Mouse (Mus musculus): ENCODE data around the gene Cdh1. TPM values are rescaled to one million over a fixed set of nuclear protein-coding genes. Genes with fewer than 3 reads are reported as not detected.

Gene Cdh1
- polyA plus RNA-seq, 1 experiment: not detected

DNA sequence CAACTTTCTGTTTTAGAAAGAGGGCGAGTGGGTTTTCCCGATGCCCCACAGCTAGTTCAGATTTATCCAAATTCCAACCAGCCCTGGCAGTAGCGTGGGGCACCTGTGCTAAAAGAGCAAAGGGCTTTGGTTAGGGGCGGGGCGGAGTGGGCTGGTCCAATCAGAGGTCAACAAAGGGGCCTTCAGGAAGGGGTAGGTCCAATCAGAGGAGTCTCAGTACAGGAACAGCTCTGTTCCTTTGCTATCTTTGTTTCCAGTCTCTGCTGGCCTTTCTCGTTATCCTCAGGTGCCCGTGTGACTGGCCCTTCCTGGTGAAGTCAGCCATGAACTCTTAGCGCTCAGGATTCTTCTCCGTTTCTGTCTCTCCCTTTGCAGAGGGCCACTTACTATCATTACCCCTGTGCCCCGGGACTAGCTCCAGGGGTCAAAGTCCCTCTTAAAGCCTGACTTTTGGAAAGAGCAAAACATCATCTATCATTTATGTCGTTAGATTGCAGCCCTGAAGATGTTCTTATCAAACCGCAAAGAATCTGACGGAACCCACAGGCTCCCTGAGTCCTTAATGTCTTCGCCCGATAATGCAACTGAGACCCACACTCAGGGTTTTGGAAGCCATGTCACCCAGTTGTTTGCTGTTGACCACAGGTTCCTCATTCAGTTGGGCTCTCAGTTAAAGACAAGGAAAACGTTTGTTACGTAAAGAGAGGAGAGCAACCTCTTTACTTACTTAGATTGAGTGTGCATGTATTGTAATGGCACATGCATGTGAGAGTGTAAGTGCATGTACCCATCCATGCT is 30.4 kb downstream of the Cdh1 start:
- Histone ChIP-seq H3K9me3 (no peaks in the 10 kb centered on the region), H3K27me3 (replicated peaks) (peaks cover 19% of the 10 kb centered on the region), H3K4me3 (replicated peaks) (no peak overlapping the region), H3K4me1 (no peaks in the 10 kb centered on the region), H3K36me3 (replicated peaks; ENCODE audit: low read length) (no peaks in the 10 kb centered on the region)
- TF ChIP-seq GATA1 (IDR thresholded peaks at IDR 0.05; ENCODE audit: borderline replicate concordance, low read length) (no peak), FLI1 (IDR thresholded peaks at IDR 0.05; ENCODE audit: low read length) (no peak)

DNA sequence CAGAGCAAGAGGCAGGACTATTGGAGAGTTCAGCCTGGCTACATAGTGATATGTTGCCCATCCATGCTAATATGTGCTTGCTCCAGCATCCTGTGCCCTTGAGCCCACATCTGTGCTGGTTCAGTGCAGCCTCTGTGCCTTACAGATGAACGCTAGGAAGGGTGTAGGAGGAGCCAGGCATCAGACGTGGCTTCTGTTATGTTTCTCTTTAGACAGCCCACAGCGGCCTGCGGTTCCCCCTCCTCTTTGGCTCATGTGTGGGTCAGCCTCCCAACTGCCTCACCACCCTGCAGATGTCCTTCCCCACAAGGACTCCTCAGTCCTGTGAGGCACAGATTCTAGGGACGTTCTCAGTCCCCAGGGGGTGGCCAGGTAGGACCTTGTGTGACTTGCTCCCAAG is 32.1 kb downstream of the Cdh1 start:
- Histone ChIP-seq H3K4me3 (replicated peaks) (no peak overlapping the region), H3K27me3 (replicated peaks) (peaks cover 12% of the 10 kb centered on the region), H3K4me1 (no peaks in the 10 kb centered on the region), H3K9me3 (no peaks in the 10 kb centered on the region), H3K36me3 (replicated peaks; ENCODE audit: low read length) (no peaks in the 10 kb centered on the region)
- TF ChIP-seq GATA1 (IDR thresholded peaks at IDR 0.05; ENCODE audit: borderline replicate concordance, low read length) (no peak), FLI1 (IDR thresholded peaks at IDR 0.05; ENCODE audit: low read length) (no peak)

DNA sequence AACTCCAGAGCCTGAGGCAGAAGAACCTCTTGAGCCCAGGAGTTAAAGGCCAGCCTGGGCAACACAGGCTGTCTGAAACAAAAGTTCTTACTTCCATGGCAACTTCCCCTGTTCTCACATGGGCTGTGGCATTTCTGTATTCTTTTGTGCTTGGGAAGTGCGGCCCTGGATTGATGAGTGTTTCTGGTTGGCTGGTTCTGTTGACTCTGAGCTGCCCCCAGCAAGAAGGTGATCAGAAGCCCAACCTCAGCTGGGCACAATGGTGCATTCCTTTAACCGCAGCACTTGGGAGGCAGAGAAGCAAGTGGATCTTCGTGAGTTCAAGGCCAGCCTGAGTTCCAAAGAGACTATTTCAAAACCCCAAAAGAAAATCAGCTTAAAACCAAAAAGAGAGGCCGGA is 34.3 kb downstream of the Cdh1 start:
- Histone ChIP-seq H3K9me3 (no peaks in the 10 kb centered on the region), H3K4me3 (replicated peaks) (no peak overlapping the region), H3K27me3 (replicated peaks) (peaks cover 14% of the 10 kb centered on the region), H3K4me1 (no peaks in the 10 kb centered on the region), H3K36me3 (replicated peaks; ENCODE audit: low read length) (no peaks in the 10 kb centered on the region)
- TF ChIP-seq FLI1 (IDR thresholded peaks at IDR 0.05; ENCODE audit: low read length) (no peak), GATA1 (IDR thresholded peaks at IDR 0.05; ENCODE audit: borderline replicate concordance, low read length) (no peak)

DNA sequence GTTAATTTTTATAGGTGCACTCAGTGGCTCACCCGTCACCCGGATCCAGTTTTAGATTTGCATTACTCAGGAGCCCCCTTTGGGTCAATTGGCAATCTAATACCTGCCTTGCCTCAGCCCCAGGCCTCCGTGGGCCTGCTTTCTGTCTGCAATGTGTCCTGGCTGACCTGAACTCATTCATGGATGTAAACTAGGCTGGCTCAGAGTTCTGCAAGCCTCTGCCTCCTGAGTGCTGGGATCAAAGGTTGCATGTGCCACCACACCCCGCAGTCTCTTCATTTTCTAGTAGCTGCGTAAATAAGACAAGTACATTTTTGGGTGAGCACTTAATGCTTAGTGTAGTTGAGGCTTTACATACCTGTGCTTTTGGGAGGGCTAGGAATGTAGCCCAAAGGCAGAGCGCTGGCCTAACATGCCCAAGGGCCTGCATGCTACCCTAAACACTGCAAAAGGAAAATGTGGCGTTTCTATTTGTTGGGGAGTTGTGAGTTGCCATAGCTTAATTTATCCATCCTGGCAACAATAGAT is 35.7 kb downstream of the Cdh1 start:
- H3K27me3 ChIP-seq (replicated peaks): peaks cover 8% of the 10 kb centered on the region
- no peak for TF ChIP-seq FLI1 (IDR thresholded peaks at IDR 0.05; ENCODE audit: low read length)
- TF ChIP-seq GATA1 (IDR thresholded peaks at IDR 0.05; ENCODE audit: borderline replicate concordance, low read length): no peak
- no peaks in the 10 kb centered on the region for H3K36me3 ChIP-seq (replicated peaks; ENCODE audit: low read length)
- H3K9me3 ChIP-seq: no peaks in the 10 kb centered on the region
- H3K4me3 ChIP-seq (replicated peaks): no peak overlapping the region
- no peaks in the 10 kb centered on the region; the same call in 1 of the 2 replicates for H3K4me1 ChIP-seq

GRCm38 (mm10) chr8:106640212-106640611 is 37.1 kb downstream of the Cdh1 start:
- Histone ChIP-seq H3K9me3 (no peaks in the 10 kb centered on the region), H3K36me3 (replicated peaks; ENCODE audit: low read length) (no peaks in the 10 kb centered on the region), H3K4me1 (no peaks in the 10 kb centered on the region; the same call in 1 of the 2 replicates), H3K27me3 (replicated peaks) (peaks cover 7% of the 10 kb centered on the region), H3K4me3 (replicated peaks) (no peak overlapping the region)
- TF ChIP-seq GATA1 (IDR thresholded peaks at IDR 0.05; ENCODE audit: borderline replicate concordance, low read length) (no peak), FLI1 (IDR thresholded peaks at IDR 0.05; ENCODE audit: low read length) (no peak)

DNA sequence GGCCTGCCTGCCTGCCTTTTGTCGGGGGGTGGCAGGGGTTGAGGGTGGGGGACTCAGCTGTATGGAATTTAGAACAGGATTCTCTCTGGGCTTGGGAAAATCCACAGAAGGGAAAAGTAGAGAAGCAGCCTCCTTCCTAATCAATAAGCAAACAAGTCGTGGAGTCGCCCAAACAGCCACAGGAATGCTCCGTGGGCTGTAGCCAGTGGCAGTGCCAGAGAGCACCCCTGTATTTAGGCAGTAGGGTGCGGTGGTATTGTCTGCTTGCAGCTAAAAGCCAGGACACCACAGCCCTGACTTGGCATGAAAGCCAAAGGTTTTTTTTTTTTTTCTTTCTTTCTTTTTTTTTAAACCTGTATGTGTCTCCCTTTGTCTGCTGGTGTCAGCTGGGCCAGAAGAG is 37.8 kb downstream of the Cdh1 start:
- Histone ChIP-seq H3K4me3 (replicated peaks) (no peak overlapping the region), H3K27me3 (replicated peaks) (peaks cover 6% of the 10 kb centered on the region), H3K4me1 (no peaks in the 10 kb centered on the region; the same call in 1 of the 2 replicates), H3K36me3 (replicated peaks; ENCODE audit: low read length) (no peaks in the 10 kb centered on the region), H3K9me3 (no peaks in the 10 kb centered on the region)
- TF ChIP-seq FLI1 (IDR thresholded peaks at IDR 0.05; ENCODE audit: low read length) (no peak), GATA1 (IDR thresholded peaks at IDR 0.05; ENCODE audit: borderline replicate concordance, low read length) (no peak)

GRCm38 (mm10) chr8:106642172-106642571 is 39.0 kb downstream of the Cdh1 start:
- H3K36me3 ChIP-seq (replicated peaks; ENCODE audit: low read length): no peaks in the 10 kb centered on the region
- H3K4me3 ChIP-seq (replicated peaks): no peak overlapping the region
- no peak for TF ChIP-seq FLI1 (IDR thresholded peaks at IDR 0.05; ENCODE audit: low read length)
- TF ChIP-seq GATA1 (IDR thresholded peaks at IDR 0.05; ENCODE audit: borderline replicate concordance, low read length): no peak
- no peaks in the 10 kb centered on the region; the same call in 1 of the 2 replicates for H3K4me1 ChIP-seq
- H3K27me3 ChIP-seq (replicated peaks): peaks cover 11% of the 10 kb centered on the region
- H3K9me3 ChIP-seq: no peaks in the 10 kb centered on the region

DNA sequence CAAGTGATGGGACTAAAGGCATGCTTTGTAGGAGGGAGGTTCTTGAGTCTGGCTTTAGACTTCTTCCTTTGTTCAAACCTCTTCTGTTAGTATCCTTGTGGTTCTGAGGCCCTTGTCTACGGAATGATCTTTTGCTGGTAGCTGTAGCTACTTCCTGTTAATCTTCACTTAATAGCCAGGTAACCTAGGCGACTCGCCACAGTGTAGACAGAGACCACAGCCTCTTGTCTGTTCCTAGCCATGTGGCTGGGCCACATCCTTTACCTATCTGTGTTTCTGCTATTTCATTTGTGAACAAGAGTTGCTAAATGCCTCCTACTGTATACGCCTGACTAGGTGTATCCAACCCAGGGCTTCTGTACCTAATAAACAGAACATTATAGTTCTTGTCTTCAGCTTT is 39.9 kb downstream of the Cdh1 start:
- TF ChIP-seq GATA1 (IDR thresholded peaks at IDR 0.05; ENCODE audit: borderline replicate concordance, low read length) (no peak), FLI1 (IDR thresholded peaks at IDR 0.05; ENCODE audit: low read length) (no peak)
- H3K9me3 ChIP-seq: no peaks in the 10 kb centered on the region

GRCm38 (mm10) chr8:106644957-106645356 is 41.8 kb downstream of the Cdh1 start:
- Histone ChIP-seq H3K4me3 (replicated peaks) (no peak overlapping the region), H3K4me1 (no peaks in the 10 kb centered on the region; the same call in 1 of the 2 replicates), H3K36me3 (replicated peaks; ENCODE audit: low read length) (no peaks in the 10 kb centered on the region), H3K9me3 (no peaks in the 10 kb centered on the region), H3K27me3 (replicated peaks) (peaks cover 27% of the 10 kb centered on the region)
- TF ChIP-seq GATA1 (IDR thresholded peaks at IDR 0.05; ENCODE audit: borderline replicate concordance, low read length) (no peak), FLI1 (IDR thresholded peaks at IDR 0.05; ENCODE audit: low read length) (no peak)

More for the DNA sequence above, 39.9 kb downstream of the Cdh1 start:
- no peak overlapping the region for H3K4me3 ChIP-seq (replicated peaks)
- H3K27me3 ChIP-seq (replicated peaks): peaks cover 15% of the 10 kb centered on the region
- no peaks in the 10 kb centered on the region; the same call in 1 of the 2 replicates for H3K4me1 ChIP-seq
- no peaks in the 10 kb centered on the region for H3K36me3 ChIP-seq (replicated peaks; ENCODE audit: low read length)

- H3K36me3 ChIP-seq (replicated peaks; ENCODE audit: low read length): no peaks in the 10 kb centered on the region
- no peak overlapping the region for H3K4me3 ChIP-seq (replicated peaks)
- no peaks in the 10 kb centered on the region for H3K9me3 ChIP-seq
- no peaks in the 10 kb centered on the region; the same call in 1 of the 2 replicates for H3K4me1 ChIP-seq
- TF ChIP-seq FLI1 (IDR thresholded peaks at IDR 0.05; ENCODE audit: low read length) (no peak), GATA1 (IDR thresholded peaks at IDR 0.05; ENCODE audit: borderline replicate concordance, low read length) (no peak)
- H3K27me3 ChIP-seq (replicated peaks): peaks cover 35% of the 10 kb centered on the region
Measured at GRCm38 (mm10) chr8:106646153-106646552, 43.0 kb downstream of the Cdh1 start.
